Mouse (Mus musculus) liver, adult (tissue): ENCODE measurements around the gene Gm5901.

Experiments
- GATA4 ChIP-seq: IDR thresholded peaks from 2 replicates; pipeline ENCODE4 v1.6.1; 2014; ENCODE audit warnings: mild to moderate bottlenecking, low read length; ENCODE audit not compliant: insufficient replicate concordance

Gm5901 gene

DNA sequence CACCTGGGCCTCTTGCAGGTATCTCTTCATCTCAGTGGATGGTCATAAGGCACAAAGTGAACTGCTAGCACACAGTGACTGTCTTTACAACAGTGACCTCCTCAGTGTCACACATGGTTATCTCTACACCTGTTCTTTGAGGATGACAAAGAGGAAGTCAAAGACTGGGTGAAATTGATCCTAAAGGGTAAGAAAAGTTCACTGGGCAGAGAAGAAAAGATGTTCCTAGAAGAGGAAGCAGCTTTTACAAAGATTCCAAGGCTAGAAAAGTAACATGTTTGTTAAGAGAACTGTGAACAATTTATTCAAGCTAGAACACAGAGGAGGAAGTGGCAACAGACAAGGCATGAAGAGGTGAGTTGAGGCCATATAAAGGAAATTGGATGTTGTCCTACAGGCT is 21.3 kb downstream of the Gm5901 start:
- TF ChIP-seq GATA4: no peak

- no peak for TF ChIP-seq GATA4
Measured at GRCm38 (mm10) chr7:105399058-105399934, 24.5 kb downstream of the Gm5901 start.

DNA sequence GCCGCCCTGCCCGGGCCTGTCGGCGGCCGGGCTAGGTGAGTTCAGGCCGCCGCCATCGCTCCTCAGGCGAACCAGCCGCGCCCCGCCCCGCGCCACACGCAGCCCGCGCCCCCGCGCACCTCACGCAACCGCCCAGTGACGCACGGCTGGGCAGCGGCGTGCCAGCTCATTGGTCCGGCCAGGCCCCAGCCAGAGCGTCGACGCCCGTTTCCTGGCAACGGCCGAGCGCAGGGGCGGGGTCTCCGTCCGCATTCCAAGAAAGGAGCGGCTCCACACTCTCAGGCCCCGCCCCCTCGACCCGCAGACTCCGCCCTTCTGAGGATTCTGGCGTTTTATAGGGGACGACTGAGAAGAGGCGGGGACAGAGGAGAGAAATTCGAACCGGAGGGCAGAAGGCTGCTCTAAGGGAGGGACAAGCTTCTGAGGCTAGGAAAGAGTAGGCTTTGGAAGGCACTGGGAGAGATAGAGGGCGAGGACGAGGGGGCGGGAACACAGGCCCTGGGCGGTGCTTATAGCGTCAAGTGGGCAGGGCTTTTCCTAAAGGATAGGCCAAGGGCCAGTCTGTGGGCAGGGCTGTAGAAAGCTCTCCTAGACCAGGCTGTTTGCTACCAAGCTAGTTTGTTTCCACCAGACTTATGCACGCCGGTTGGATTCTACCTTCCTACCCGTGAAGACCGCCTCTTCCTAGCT is 25.2 kb downstream of the Gm5901 start, which contains the start of gene Fam160a2:
Gene Fam160a2 (minus strand): TSS at position 120 of the 690 bp plus-strand sequence.
- peak; percentile 55; the same call in 1 of the 2 replicates for TF ChIP-seq GATA4

GRCm38 (mm10) chr7:105404268-105404667 is 29.4 kb downstream of the Gm5901 start, which contains the start of gene Cnga4:
TSS of gene Cnga4 (plus strand) at chr7:105404568.
- TF ChIP-seq GATA4: no peak

GRCm38 (mm10) chr7:105406322-105406721 is 31.5 kb downstream of the Gm5901 start:
- TF ChIP-seq GATA4: no peak

DNA sequence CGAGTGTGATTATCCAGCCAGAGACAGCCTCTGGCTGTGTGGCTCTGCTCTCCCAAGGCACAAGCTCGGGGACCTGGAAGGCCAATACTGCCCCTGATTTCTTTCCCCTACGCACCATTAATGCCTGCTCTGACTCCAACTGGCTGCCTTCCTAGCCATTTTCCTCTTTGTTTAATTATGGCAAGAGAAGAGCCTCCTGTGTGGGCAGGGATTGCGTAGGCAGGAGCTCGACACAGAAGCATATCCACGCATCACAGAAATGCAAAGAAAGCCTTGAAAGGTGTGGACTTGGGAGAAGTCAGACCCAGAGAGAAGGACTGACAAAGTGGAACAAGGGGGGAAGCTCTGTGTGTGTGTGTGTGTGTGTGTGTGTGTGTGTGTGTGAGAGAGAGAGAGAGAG is 39.5 kb downstream of the Gm5901 start:
- TF ChIP-seq GATA4: no peak

DNA sequence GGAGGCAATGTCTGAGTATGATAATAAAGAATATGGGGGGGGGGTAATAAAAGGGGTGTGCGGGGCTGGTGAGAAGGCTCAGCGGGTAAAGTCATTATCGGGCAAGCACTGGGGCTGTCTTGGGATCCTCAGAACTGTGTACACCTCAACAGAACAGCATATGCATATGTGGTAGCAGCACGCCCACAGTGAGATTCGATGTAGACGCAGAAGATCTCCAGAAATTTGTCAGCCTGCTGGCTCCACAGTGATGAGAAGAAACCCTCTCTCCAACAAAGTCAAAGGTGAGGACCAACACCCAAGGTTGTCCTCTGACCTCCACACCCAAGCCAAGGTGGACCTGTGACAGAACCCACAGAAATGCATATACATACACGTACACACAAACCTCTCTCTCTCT is 41.7 kb downstream of the Gm5901 start:
- TF ChIP-seq GATA4: no peak

GRCm38 (mm10) chr7:105418106-105418505 is 43.3 kb downstream of the Gm5901 start:
- no peak for TF ChIP-seq GATA4

DNA sequence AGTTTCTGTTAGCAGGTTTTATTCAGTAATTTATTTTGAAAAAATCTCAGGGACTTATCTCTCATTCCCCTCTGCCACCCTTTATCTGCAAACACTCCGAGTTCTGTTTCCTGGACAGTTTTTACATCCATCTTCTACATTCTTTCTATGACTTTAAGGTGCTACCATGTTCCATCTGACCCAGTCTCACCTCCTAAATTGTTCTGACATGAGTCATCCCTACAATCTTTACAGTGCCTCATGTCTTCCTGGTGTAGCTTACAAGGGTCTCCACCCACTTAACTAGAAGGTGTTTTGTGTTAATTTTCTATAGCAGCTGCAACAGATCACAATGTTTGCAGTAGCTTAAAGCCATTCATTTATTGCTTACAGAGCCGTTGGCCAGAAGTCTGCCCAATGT is 46.1 kb downstream of the Gm5901 start:
- no peak for TF ChIP-seq GATA4

DNA sequence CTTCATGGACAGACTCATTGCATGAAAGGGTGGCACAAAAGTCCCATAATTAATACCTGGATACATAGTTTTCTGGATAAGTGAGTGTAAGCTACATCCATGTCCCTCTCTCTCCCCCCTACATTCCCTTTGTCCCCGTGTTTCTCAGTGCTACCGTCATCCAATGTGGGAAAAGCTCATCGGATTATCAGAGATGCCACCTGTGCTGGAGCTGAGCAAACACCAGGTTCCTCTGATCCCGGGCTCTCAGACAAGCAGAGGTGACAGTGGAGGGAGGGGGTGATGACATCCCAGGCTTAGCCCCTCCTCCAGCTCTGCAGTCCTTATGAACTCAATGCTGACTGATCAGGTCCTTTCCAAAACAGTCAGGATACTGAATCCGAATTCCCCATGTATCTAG is 49.5 kb downstream of the Gm5901 start:
- no peak for TF ChIP-seq GATA4

DNA sequence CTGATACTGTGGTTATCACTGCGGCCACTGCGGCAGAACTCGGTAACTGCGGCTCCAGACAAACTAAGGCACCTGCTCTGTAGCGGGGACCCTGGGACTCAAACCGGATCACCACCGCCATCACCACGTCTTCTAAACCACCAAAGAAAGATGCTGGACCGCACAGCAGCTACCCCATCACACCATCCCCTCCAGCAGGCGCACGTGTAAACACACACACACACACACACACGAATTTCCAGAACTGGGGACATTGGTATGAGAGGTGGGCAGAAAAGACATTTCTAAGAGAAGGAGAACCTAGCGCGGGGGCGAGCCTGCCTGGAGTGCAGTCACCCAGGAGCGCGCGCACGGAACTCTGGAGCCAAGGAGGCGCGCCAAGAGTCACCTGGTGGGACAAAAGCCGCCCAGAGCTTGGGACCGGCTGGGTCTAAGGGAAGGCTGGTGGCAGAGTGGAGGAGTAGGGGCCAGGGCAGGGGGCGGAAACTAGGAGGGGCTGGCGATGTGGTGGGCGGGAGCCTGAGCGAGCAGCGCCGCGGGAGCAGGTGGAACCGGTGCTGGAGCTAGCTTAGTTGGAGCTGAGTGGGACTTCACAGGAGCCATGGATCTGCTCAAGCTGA is 50.7 kb downstream of the Gm5901 start, which contains the start of gene Cckbr:
Gene Cckbr (plus strand): TSS at position 308 of the 620 bp plus-strand sequence.
- TF ChIP-seq GATA4: no peak

GRCm38 (mm10) chr7:105426051-105426450 is 51.2 kb downstream of the Gm5901 start:
- TF ChIP-seq GATA4: no peak
